Mouse (Mus musculus): ENCODE results near the gene Sp140.
"Not testable (repeated sequence)": the region's sequence is repeated elsewhere in the genome, so short reads cannot be mapped to it uniquely, and the experiment has no call there.

The Sp140 gene

GRCm38 (mm10) chr1:85650524-85650923 is 50.3 kb downstream of the Sp140 start:
- not testable (repeated sequence) for DNase-seq

DNA sequence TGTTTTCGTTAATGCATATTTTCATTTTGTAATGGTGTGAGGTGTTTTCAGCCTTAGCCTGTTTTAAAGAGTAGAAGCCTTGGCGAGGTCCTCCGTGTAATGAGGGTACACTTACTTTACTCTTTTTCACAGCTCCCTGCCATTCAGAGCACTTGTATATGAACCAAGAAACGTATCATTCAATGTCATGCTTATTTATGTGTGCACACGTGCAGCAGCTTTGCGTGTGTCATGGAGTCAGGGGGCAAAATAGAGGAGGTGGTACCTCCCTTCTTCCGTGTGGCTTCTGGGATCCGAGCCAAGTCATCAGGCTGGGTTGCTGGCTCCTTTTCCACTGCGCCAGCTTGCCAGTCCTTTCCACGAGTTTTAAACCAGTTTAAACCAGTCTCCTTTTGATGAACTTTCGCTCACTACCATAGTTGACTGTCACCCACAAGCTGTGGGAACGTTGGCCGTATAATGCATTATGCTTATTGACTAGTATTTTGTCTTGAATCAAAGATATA is 51.6 kb downstream of the Sp140 start:
- DNase-seq: peak; percentile 27

DNA sequence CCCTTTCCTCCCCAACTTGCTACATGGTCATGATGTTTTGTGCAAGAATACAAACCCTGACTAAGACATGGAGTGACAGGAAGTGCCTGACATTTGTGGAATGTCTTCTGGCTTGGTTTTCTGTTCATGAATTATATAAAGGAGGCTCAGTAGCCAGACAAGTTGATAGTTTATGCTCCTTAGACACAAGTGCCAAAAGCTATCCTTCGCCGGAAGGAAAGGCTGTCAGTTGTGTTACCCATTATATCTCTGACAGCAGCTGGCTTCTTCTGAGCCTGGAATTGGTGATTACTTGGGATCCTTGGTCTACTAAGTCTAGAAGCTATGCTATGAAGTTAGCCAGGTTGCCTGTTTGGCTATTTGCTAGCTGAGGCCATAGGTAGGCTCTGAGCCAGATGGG is 57.0 kb downstream of the Sp140 start:
- DNase-seq: peak; percentile 33

DNA sequence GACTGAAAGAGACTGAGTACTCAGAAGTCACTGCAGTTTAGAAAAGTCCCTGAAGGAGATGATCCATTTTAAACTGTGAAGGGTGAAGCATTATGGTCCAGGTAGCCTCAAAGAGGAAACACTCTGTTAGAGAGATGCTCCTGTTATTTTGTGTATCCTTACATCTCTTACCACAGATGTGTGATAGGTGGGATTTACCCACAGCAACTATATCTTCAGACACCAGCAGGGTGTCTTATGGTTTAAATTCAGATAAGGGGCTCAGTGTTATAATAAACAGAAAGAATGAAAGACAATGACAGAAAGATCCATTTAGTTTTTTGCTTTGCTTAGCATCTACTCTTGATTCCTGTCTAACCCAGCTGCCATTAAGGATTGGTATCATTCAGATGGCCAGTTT is 64.1 kb downstream of the Sp140 start:
- no peak for DNase-seq

DNA sequence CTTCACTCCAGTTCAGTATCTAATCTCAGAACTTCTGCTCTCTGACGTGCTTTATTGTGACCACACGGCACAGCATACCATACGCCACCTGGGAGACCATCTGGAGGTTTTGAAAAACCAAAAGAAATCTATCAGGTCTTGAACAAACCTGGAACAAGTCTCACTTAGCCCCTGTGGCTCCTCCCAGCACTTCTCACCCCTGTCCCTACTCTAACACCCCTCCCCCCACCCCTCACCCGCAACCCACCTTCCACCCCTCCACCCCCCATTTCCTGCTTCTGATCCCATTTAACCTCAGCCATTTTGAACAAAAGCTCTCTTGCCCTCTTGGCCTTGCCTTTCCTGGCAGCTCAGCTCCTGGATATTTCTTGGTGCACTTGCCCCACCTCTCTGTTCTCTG is 80.0 kb downstream of the Sp140 start:
- peak; percentile 32 for DNase-seq

- no peak for DNase-seq
Observed at GRCm38 (mm10) chr1:85686666-85687065, 86.5 kb downstream of the Sp140 start.

DNA sequence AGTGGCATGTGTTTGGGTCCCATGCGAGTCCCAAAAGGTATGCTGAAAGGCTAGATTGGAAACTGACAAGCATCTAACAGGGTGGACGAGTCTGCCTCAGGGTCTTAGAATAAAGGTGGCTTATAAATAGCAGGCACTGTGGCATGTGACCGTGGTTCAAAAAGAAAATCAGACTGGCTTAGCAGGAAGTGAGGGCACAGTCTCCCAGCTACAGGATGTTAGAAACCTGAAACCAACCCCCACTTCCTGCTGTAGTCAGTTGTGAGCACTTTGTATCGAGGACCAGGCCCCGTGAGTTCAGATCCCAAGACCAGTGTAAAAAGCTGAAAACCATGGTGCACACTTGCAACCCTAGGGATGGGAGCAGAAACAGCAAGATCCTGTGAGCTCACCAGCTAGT is 87.2 kb downstream of the Sp140 start:
- DNase-seq: no peak

DNA sequence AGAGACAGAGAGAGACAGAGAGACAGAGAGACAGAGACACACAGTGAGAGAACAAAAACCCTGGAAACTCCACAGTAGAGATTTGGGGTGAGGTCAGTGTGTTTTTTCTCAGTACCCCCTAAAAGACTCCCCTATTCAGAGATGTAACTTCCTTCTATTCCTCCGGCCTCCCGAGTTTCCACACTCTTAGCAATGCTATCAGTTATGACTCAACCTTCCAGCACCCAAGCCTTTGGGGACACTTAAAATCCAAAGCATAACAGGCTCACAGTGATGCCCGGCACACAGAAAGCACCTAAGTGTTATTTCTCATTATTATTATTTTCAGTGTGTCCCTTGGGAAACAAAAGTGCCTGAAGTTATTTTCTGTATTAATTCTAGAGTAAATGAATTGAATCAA is 90.4 kb downstream of the Sp140 start:
- no peak for DNase-seq

DNA sequence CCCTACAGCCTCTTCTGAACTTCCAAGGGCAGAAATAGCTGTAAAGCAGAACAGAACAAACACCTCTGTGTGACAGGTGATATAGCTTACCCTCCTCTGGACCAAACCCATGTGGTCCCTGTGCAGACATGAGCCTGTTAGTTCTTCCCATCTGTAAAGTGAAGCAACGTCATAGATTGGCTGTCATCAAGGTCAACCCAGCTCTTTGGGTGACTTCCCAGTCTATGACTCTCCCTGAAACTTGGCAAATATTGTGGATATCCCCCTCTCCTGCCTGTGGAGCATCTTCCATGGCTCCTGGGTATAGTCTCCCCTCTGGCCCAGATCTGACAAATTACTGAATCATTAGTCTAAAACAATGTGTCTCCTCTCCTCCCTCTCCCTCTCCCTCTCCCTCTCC is 92.1 kb downstream of the Sp140 start:
- no peak for DNase-seq

GRCm38 (mm10) chr1:85693280-85693679 is 93.1 kb downstream of the Sp140 start:
- DNase-seq: no peak
